Mouse (Mus musculus) heart, adult 2 months (tissue): ENCODE data around the gene Akap12.

Source experiments
- CTCF ChIP-seq: fragments of 200-600 bp; IDR thresholded peaks from 2 replicates; pipeline ENCODE4 v1.8.1; 2022; ENCODE audit warnings: antibody characterized with exemption, mild to moderate bottlenecking, moderate library complexity
- POLR2A ChIP-seq: fragments of 200-500 bp; IDR thresholded peaks from 2 replicates; pipeline ENCODE4 v1.6.1; 2011; ENCODE audit warnings: mild to moderate bottlenecking, low read depth, low read length, control low read depth; ENCODE audit not compliant: insufficient read depth

GRCm38 (mm10) chr10:4289636-4290035 lies 23.5 kb downstream of the Akap12 start:
- no peak for TF ChIP-seq POLR2A
- TF ChIP-seq CTCF: no peak
